Mouse (Mus musculus): ENCODE measurements around the gene Pde6c.

The Pde6c gene

DNA sequence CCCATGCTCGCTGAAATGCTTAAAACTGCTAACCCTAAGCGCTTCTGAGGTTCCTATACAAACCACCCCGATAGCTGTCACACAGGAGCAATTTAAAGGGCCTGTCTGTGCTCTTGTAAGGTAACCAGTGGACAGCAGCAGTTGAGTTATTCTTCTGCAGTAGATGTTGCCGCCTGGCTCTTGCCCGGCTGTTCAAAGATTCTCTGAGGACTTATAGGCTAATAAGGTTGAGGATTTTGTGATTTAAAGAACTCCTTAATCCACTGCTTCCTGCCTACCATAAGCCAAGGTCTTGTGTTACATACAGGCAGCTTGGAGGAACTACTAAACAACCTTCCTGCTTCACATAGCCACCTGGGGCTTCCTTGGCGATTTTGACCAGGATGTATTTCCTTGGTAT is at the start of gene Pde6c:
TSS of gene Pde6c (plus strand) at position 301 of the 400 bp plus-strand sequence.
- DNase-seq: no peak

- no peak for DNase-seq
Measured at GRCm38 (mm10) chr19:38082931-38083525, 49.6 kb upstream of the Pde6c start.

DNA sequence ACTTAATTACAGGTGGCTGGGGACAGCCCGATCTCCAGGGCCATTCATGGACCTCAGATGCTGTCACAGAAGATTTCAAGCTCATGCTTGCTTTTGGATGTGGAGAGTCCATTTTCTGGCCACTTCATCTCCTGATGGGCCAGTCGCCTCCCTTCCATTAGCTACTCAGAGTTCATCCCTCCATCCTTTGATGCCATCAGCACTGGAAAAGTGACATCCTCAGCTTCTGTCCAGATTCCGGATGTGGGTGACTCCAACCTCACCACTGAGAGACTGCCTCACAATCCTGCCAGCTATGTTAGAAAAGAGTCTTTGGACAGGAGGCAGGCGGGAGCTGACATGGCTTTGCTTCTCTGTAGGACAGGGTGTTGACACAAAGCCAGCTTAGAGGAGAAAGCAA is 46.7 kb upstream of the Pde6c start:
- DNase-seq: no peak

GRCm38 (mm10) chr19:38086948-38087551 is 45.5 kb upstream of the Pde6c start:
- DNase-seq: no peak

GRCm38 (mm10) chr19:38089358-38089757 is 43.2 kb upstream of the Pde6c start:
- no peak for DNase-seq

- DNase-seq: no peak
Measured at GRCm38 (mm10) chr19:38091512-38091985, 41.0 kb upstream of the Pde6c start.

- DNase-seq: no peak
Measured at GRCm38 (mm10) chr19:38096231-38096630, 36.4 kb upstream of the Pde6c start.

GRCm38 (mm10) chr19:38096858-38097758 is 35.5 kb upstream of the Pde6c start, which contains the start of gene Ffar4:
Gene Ffar4 (plus strand): TSS chr19:38097071.
- no peak for DNase-seq

DNA sequence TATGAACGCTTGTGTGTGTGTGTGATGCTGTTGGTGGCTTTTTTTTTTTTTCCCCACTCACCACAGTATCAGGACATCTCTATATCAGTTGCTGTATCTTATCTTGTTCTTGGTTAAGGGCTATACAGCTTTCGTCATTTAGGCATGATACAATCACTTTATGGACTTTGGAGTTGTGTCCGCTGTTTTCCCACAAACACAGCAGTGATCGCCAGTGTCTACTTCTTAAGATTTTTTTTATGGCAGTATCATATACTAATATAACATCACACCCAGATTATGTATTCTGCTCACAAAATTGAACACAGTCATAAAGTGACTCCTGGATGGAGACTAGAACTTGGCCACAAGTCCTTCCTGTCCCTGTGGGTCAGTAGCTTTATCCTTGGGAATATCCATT is 24.7 kb upstream of the Pde6c start:
- no peak for DNase-seq

DNA sequence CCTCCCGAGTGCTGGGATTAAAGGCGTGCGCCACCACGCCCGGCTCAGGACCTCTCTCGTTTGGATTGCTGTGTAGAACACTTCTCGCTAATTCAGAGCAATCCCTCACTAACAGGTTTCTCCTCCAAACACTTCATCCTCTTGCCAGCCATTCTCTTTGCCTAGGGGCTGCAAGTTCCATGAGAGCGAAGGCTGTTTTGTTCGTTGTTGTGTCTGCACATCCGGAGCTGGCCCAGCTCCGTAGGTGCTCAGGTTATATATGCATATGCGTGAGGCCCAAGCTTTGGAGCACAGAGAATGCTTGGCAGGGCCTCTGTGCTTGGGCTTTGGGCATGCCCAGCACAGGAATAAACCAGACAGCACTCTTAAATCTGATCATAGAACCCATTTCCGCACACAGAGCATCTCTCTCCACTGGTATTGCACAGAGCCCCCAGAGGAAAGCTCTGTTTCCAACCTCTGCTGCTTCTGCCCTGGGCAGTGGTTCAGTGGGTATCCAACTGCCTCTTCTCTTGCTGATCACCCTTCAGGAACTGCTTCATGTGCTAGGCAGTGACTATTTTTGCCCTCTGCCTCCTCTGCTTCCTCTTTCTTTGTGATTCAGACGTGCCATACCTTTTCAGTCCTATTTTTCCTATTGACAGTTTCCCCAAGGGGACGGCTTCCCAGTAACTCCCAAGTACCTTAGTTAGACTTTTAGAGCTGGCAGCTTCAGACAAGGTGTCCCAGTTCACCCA is 22.9 kb upstream of the Pde6c start:
- no peak for DNase-seq

GRCm38 (mm10) chr19:38111056-38111455 is 21.5 kb upstream of the Pde6c start:
- DNase-seq: no peak

DNA sequence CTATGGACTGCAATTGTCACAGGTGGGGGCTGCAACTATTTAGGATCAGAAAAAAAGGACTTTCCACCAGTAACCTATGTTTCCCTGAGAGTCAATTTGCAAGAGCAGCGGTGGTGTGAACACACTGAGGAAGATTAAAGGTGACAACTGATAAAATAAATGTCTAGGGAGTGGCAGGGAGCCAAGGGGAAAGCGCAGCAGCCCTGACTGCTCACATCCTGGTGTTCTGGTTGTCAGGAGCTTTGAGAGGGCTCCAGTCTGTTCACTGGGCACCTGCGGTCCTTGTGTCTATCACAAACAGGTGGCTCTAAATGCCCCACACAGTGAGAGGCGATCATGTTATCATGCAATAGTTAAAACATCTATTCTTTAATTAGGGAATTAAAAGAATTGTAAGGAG is 20.0 kb upstream of the Pde6c start:
- DNase-seq: no peak

- no peak for DNase-seq
Measured at GRCm38 (mm10) chr19:38114834-38115491, 17.6 kb upstream of the Pde6c start.

DNA sequence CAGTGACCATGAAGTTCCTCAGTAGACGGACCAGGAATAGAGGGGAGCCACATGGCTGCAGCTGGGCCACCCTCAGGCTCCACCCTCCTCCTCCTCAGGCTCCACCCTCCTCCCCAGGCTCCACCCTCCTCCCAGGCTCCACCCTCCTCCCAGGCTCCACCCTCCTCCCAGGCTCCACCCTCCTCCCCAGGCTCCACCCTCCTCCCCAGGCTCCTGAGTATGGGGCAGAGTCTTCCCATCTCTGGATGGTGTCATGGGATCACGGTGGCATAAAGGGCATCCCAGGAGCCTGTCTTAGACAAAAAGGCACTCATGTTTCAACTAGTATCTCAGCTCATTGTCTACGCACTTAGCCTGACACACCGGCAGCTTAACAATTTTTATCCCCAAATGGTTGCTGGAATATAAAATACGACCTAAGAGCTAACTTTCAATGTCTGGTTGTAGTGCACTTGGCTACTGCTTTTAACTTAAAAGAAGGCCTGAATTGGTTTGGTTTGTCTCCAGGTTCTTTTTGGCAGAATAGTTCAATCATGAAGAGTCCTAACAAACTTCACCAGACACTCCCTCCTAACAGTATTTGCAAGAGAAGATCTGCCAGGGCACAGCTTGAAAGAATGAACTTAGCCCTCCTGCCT is 12.3 kb upstream of the Pde6c start:
- DNase-seq: no peak

DNA sequence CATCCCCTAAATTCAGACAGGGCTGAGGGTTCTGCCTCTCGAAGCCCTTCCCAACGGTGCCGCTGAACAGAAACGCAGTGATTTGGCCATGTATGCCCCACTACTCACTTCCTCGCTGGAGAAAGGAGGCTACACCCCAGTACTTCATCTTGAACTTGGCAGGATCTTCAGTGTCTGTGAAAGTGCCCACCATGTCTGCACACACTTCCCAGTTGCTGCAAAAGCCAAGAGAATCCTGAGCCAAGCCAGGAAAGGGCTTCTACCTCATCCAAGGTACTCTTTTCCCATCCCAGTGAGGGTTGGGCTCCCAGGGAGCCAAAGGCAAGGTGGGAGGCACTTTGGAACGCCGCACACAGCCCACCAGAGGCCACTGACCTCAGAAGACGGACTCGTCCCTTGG is 8.7 kb upstream of the Pde6c start:
- DNase-seq: no peak

DNA sequence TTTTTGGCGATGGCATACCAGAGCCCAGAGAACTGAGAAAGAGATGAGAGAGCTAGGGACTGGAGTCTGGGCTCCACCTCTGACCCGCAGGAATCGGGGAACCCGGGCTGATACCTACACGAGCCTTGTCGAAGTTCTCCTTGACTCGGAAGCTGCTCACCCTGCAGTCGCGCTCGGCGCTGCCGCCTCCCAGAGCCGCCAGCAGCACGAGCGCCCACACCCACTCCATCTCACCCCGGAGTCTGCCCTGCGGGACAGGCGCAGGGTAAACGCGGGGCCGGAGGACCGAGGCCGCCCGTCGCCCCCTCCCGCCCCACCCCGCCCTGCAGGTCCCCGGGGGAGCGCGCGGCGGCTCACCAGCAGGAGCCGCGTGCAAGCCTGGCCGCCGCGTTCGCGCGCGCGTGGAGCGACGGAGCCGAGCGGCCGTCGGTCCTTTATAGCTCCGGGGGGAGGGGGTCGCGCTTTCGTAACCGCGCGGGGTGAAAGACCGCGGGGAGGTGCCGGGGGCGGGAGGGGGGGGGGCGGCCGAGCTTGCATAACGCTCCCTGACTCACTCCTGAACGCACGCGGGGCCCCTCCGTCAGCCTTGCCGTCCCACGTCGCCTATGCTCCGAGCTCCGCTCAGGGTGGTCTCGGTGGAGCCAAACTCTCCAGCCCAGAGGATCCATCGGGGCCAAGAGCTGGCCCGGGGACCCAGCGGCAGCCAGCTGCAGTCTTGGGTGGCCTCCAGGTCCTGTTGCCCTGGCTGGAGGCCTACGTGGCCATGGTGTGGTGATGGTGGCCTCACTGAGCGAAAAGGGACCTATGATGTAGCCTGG is 8.0 kb upstream of the Pde6c start:
- no peak for DNase-seq

DNA sequence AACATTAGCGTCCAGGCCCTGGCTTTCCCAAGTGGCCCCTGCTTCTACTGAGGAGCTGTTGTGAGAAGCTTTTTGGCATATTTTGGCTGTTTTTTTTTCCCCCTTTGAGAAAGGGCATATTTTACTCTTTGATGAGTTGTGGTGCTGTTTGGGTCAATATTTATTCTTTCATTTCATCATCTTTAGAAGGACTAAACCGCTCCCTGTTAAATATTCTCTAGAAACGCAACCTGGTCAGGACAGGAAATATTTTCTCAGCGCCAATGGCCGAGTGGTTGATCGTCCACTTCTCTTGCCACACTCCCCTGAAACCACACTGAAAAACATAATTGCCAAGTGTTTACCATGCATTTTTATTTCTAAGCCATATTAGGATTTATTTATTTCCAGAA is 7.4 kb upstream of the Pde6c start, which contains the start of gene Rbp4:
TSS of gene Rbp4 (minus strand) at position 63 of the 392 bp plus-strand sequence.
- no peak for DNase-seq

- DNase-seq: no peak
Measured at GRCm38 (mm10) chr19:38126656-38127055, 5.9 kb upstream of the Pde6c start.

DNA sequence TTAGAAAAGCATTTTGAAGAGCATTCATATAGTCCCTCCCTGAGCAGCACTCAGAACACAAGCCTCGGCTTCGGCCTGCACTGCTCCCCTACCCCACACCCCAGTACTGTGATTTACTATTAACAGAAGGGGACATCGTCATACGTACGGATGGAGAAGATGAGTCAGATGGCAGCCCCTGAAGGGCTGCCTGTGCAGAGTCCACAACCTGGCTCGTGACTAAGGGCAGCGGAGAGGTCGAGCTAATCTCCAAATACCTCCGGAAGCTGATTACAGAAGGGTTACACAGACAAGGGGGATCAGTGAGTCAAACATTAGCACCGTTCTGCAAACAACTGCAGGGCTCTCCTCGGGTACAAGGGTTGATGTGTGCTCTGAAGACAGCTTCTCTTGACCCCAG is 1.4 kb downstream of the Pde6c start:
- DNase-seq: no peak

DNA sequence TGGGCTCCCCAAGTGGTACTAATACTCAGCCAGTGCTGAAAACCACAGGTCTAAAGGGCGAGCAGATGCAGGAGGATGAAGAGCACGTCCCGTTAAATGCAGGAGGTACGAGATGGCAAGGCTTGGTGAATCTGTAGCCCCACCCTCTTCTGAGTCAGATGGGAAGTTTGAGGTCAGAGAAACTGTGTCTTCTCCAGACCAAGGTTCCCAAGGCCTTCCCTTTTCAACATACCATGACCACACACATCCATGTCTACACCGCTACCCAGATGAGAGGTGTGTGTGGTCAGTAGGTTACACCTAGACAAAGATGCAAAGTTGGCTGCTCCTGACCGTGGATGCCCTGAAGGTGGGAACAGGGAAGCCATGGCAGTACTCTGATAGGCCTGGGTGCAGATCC is 2.2 kb downstream of the Pde6c start:
- no peak for DNase-seq

Data from cerebellum, adult 9-11 months (tissue).